Mouse (Mus musculus) kidney, adult 18-20 months (tissue): ENCODE data around the gene Tmem196.

Experiments used
- DNase-seq: peaks from one replicate; pipeline ENCODE4 v3.0.0; 2021

Tmem196 gene

DNA sequence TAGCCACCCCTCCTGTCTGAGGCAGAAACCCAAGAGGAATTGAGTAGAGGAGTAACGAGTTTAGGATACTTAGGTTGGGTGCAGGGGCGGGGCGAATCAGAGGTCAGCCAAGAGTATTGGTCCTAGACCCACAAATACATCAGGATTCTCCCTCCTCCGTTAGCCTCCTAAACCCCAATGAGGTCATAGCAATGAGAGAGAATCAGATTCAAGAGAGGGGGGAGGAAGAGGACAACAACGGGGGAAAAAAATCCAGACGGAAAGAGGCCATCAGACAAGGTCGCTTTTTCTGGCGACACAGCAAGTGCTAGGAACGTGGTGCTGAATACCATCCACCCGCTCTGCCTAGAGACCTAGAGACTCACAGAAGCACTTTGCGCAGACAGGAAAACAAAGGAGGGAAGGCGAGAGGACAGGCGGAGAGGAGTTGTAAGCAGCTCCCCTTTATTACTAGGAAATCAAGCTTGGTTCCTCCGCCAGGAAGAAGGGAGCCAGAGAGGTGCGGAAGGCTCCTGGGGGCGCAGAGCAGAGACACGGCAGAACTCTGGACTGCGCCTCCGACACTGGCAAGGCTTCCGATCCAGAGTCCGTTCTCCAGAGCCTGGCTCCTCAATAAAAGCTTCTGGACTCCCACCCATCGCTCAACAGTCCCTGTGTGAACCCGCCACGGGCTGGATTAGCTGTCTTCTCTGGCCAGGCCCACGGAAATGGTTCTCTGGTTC, at the start of gene Tmem196:
TSS of gene Tmem196 (plus strand) at position 234 of the 722 bp plus-strand sequence.
- no peak for DNase-seq

DNA sequence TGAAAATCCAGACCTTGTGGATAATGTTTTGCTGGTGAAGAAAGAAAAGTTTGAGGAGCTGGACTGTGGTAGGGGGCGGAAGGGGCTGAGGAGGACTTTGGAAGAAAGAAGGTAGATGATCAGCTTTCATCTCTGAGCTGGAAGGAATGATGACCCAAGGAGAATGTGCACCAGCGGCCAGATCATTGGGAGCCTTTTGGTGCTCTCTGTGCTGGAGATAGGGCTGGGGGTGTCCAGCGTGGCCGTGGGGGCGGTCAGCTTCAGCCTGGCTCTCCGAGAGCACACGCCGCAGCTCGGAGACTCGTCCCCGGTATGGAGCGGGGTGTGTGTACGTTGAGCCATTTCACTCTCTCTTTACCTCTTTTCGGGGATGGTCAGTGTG, 680 bp downstream of the Tmem196 start:
- no peak for DNase-seq

GRCm38 (mm10) chr12:119957041-119957440, 11.4 kb downstream of the Tmem196 start:
- no peak for DNase-seq

DNA sequence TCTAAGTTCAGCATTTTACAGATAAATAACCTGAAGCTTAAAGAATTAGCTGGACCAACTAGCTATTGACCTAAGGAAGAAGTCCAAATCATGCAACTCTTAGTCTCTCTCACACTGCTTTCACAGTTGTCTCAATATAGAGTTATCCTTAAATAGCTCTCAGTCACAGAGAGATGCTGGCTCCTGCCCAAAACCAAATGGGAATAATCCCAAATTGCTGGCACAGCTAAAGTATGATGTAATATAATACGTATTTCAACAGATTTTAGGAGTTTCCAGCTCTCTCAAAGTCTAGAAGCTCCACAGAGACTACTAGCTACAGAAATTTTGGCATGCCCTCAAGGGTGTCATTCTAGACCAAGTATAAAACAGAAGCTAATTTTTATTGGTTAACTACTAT, 15.1 kb downstream of the Tmem196 start:
- no peak for DNase-seq

DNA sequence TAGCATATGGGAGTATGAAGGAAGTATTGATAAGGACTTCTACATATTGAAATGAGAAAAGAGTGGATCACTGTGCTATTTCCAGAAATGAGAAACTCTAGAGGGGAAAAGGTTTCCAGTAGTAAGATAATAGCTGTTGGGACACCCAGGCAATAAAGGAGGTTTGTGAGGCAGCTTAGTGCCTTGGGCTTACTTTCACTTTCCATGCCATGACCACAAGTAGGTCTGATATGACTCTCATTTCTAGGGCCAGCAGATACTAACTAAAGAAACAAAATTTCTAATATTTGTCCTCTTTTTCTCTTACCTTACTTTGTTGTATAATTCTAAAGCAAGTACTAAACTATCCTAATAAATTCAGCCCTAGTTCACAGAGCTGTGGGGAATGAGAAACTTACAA, 19.8 kb downstream of the Tmem196 start:
- DNase-seq: no peak

- DNase-seq: no peak
Measured at GRCm38 (mm10) chr12:119970068-119970467, 24.4 kb downstream of the Tmem196 start.

DNA sequence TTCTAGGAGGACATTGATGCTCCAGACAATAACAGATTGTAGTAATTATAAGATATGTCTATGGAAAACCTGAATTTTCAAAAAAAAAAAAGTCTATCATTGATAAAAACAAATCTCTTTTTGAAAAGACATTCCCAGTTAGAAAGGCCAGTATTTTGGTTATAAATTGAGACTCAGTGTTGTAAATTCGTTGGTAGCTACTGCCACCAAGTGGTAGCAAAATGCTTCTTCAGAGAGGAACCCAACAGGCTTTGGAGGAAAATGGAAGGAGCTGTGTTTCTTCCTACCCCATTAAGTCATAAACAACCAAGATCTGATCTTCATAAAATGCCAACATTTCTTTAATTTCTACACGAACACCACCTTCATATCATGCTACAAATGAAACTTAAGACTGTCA, 36.1 kb downstream of the Tmem196 start:
- DNase-seq: peak; percentile 13

DNA sequence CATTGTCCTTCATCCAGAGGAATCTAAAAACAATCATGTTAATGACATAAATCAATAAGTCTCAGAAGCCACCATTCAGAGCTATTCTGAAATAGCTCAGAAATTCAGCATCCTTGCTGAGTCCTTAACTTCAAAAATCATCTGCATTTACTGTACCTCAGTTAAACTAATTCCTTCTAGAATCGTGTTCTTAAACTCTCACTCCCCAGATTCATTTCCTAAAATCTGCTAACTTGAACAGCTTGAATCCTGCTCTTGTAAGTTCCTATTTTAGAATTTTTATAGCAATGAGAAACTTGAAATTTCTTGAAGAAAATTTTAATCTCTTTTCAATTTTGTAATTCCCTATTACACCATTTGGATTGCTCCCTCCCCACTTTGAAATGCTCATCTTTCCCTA, 52.6 kb downstream of the Tmem196 start:
- no peak for DNase-seq

GRCm38 (mm10) chr12:120004280-120004679, 58.7 kb downstream of the Tmem196 start:
- DNase-seq: no peak

DNA sequence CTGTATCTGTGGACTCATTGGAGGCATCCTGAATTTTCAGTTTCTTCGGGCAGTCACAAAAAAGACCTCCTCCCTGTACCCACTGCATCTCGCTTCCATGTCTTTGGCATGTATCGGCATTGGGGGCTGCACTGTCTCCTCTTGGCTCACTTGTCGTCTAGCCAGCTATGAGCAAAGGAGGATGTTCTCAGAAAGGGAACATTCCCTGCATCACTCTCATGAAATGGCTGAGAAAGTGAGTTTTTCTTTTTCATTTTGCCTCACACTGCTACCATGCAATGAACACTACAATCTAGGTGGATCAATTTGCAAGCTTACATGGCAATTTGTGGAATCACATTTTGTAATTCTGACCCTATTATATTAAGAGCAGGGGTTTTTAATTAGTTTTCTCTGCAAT, 69.1 kb downstream of the Tmem196 start:
- DNase-seq: no peak

- no peak for DNase-seq
Measured at GRCm38 (mm10) chr12:120015201-120015600, 69.6 kb downstream of the Tmem196 start.

DNA sequence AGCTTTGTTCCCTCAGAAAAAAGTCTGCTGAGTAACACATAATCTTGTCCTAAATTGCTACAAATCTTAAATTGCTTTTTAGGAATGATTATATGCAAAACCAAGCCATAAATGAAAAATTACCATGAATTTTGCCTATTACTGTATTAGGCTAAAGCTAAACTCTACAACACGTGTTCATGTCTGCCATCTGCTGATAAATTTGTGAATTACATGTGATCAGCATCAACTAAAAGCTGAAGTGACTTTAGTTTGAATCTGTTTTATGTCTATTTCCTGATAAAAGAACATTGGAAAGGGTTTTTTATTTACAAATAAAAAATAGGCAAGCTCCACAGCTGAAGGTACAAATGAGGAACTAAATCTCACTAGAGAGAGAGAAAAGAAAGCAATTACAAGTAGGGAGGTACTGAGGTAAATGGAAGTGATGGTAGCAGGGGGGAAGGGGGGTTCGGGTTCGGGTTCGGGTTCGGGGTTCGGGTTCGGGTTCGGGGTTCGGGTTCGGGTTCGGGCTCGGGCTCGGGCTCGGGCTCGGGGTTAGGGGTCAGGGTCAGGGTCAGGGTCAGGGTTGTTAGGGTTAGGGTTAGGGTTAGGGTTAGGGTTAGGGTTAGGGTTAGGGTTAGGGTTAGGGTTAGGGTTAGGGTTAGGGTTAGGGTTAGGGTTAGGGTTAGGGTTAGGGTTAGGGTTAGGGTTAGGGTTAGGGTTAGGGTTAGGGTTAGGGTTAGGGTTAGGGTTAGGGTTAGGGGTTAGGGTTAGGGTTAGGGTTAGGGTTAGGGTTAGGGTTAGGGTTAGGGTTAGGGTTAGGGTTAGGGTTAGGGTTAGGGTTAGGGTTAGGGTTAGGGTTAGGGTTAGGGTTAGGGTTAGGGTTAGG, 82.7 kb downstream of the Tmem196 start:
- DNase-seq: peak; percentile 41
